Mouse (Mus musculus): ENCODE measurements at regions not wholly inside any gene's neighbourhood (a gene's known extent, or its start where the extent isn't known, plus 50 kb on each side); places are given as distances from the start of the nearest gene placed in this dataset.

GRCm38 (mm10) chr3:138662625-138663024 is 79.4 kb upstream of the Tspan5 start:
- no peak for DNase-seq (ENCODE audit: extremely low read depth, low read depth)

- DNase-seq (ENCODE audit: extremely low read depth, low read depth) = no peak
Measured at GRCm38 (mm10) chr3:138668394-138669092, 73.5 kb upstream of the Tspan5 start.

- no peak for DNase-seq (ENCODE audit: extremely low read depth, low read depth)
Measured at GRCm38 (mm10) chr3:138675881-138676280, 66.1 kb upstream of the Tspan5 start.

DNA sequence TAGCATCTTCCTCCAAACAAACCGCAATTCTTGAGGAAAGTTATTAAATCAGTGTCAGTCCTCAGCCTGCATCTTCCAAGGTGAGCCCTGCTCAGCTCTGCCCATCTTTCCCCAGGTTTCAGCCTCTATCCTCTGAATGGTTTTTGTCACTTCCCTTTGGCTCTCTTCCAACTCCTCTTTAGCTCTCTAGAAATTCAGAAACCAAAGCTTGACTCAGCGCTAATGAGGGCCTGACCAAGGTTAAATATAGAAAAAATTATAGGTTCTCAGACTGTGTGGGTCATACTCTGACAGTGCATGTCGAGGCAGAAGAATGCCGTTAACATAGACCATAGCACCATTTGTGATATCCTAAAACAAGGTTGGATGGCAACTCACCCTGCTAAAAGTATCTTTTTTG is 63.6 kb upstream of the Tspan5 start:
- DNase-seq (ENCODE audit: extremely low read depth, low read depth) = peak; percentile 26

GRCm38 (mm10) chr3:138686636-138687230 is 55.3 kb upstream of the Tspan5 start:
- DNase-seq (ENCODE audit: extremely low read depth, low read depth) = no peak

DNA sequence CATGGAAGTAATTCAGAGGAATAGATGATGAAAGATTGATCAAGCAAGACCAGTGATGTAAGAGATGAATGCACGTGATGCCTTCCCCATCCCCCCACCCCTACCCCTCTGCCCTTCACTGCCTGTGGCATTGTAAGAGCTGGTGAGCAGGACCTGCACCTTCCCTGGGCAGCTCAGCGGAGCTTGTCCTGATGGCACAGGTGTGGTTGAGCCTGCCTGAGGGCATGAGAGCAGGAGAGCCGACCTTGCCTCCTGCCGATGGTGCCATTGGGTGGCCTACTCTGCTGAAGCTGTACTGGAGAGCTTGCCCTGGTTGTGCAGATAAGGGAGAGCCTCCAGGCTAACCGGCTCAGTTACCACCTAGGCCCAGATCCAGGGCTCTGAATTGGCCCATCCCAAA is 53.4 kb upstream of the Tspan5 start:
- DNase-seq (ENCODE audit: extremely low read depth, low read depth) = no peak
